In the genomic region with DNA sequence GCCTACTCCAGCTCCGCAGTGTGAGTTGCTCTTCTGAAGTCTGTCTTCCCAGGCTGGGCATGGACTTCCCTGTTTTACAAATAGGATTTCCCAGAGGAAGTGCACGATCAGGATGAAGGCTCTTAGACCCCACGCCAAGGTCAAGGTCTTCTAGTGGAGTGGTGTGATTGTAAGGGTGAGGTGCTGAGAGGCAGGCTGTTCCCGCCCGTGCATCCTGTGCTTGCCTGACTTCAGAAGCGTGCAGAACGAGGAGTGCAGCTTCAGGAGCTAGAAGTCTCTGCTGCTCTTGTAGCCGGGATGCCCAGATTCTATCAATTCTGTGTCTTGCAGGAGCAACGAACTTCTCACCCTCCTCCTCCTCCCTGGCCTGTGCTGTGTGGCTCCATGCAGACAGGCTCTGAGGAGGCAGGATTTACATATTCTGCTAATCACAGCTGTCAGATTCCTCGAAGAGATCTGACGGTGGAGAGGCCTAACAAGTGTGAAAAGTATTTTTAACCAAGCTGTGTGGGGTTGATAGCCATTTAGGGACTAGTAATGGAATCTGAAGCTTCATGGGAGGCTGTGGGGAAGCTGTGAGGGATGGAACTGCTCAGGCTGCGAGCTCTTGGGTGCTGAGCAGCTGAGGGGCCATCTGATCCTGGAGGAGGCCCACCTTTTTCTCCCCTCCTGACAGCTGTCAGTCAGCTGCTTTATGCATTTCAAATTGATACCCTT, we compare ENCODE assay signal across 11 mouse cellular contexts.
DNase-seq lines count a peak whose midpoint lies in the region; ATAC-seq and TF ChIP-seq lines count a peak whose summit lies in the region.
"Had no signal": no experiment of that assay in that cellular context is flagged by ENCODE, and none has a peak within 500 bp of the region (broad histone marks: within the 10 kb centered on the region; RNA-seq: fewer than 3 reads in every experiment).

No protein-coding gene starts in this region.

- H3K9me3 ChIP-seq in hindbrain, embryonic 10.5 days: no peaks in the 10 kb centered on the region
- H3K9me3 ChIP-seq in hindbrain, embryonic 12.5 days (replicated peaks): no peaks in the 10 kb centered on the region
- H3K9me3 ChIP-seq: embryonic facial prominence, embryonic 13.5 days had no signal

- no peak overlapping the region for H3ac ChIP-seq in myocyte (ENCODE audit: control insufficient read depth, insufficient read length)

- no peak overlapping the region for H3K9ac ChIP-seq in hindbrain, embryonic 12.5 days
- H3K9ac ChIP-seq: embryonic facial prominence, embryonic 13.5 days; lung, embryonic 14.5 days had no signal

- H3K36me3 ChIP-seq in hindbrain, embryonic 10.5 days: no peaks in the 10 kb centered on the region
- H3K36me3 ChIP-seq in hindbrain, embryonic 12.5 days: no peaks in the 10 kb centered on the region; the same call in 1 of the 2 replicates
- no peaks in the 10 kb centered on the region for H3K36me3 ChIP-seq in myocyte (ENCODE audit: control insufficient read depth, insufficient read depth)
- H3K36me3 ChIP-seq: embryonic facial prominence, embryonic 13.5 days had no signal

- no peaks in the 10 kb centered on the region for H3K79me2 ChIP-seq in myocyte (ENCODE audit: control insufficient read depth, insufficient read depth)

- H3K4me1 ChIP-seq in hindbrain, embryonic 10.5 days (replicated peaks): peaks cover 32% of the 10 kb centered on the region
- peaks cover 10% of the 10 kb centered on the region; the same call in 1 of the 2 replicates for H3K4me1 ChIP-seq in hindbrain, embryonic 12.5 days

- no peak overlapping the region for H3K4me3 ChIP-seq in hindbrain, embryonic 10.5 days
- H3K4me3 ChIP-seq in hindbrain, embryonic 12.5 days: no peak overlapping the region
- H3K4me3 ChIP-seq in myocyte: no peak overlapping the region
- H3K4me3 ChIP-seq: embryonic facial prominence, embryonic 13.5 days had no signal

- intact Hi-C loops in left cerebral cortex, postnatal 14 days (cut with DNase I): loop anchor here (5.0 kb wide), 1 partner anchor 73 kb away; a partner anchor contains a TSS

- no peak for TF ChIP-seq POLR2A in myocyte (IDR thresholded peaks at IDR 0.05; ENCODE audit: insufficient read length, low read depth)

- DNase-seq in hindbrain, embryonic 10.5 days (ENCODE audit: low spot score): no peak
- peak; percentile 27 for DNase-seq in lung, postnatal 36 days
- no peak for DNase-seq in lung, adult 18-20 months
- peak; percentile 33 to 39 for DNase-seq in left cerebral cortex, postnatal 14 days (ENCODE audit: low spot score in 2 of 2)
- DNase-seq in B cell, adult 2 months: no peak
- DNase-seq: cerebellum, adult 11 months; lung, embryonic 14.5 days; thymus, postnatal 14 days had no signal

- no peaks in the 10 kb centered on the region for H3K27me3 ChIP-seq in hindbrain, embryonic 10.5 days (ENCODE audit: insufficient read depth, poor library complexity, severe bottlenecking)
- no peaks in the 10 kb centered on the region for H3K27me3 ChIP-seq in hindbrain, embryonic 12.5 days
- H3K27me3 ChIP-seq in myocyte (ENCODE audit: control insufficient read depth, insufficient read depth, insufficient read length): no peaks in the 10 kb centered on the region
- H3K27me3 ChIP-seq: embryonic facial prominence, embryonic 13.5 days had no signal

- no peak for ATAC-seq in hindbrain, embryonic 12.5 days (ENCODE audit: low FRiP score)

- 45% methylated on average over 12 of the region's 12 CpGs for WGBS in hindbrain, embryonic 10.5 days
- WGBS in hindbrain, embryonic 12.5 days: 46% methylated on average over 12 of the region's 12 CpGs

- H3K27ac ChIP-seq in hindbrain, embryonic 10.5 days: 0 out of 2 replicates have a peak overlapping the region, but pooled peaks have one; percentile 8
- no peak overlapping the region for H3K27ac ChIP-seq in hindbrain, embryonic 12.5 days
- H3K27ac ChIP-seq: embryonic facial prominence, embryonic 13.5 days had no signal

- H3K4me2 ChIP-seq in hindbrain, embryonic 12.5 days (replicated peaks): no peak overlapping the region
- no peak overlapping the region for H3K4me2 ChIP-seq in myocyte (ENCODE audit: low read depth)
- H3K4me2 ChIP-seq: embryonic facial prominence, embryonic 13.5 days; lung, embryonic 14.5 days had no signal

TF ChIP-seq in myocyte, 11 proteins besides CTCF, POLR2A, EP300 and RAD21:
- peak; percentile 65 for TF ChIP-seq SRF (IDR thresholded peaks at IDR 0.05; ENCODE audit: control insufficient read depth, insufficient read length, low read depth)
- TF ChIP-seq TCF12 (IDR thresholded peaks at IDR 0.05; ENCODE audit: insufficient read depth, poor library complexity, severe bottlenecking): peak; percentile 69
- no peak for TF ChIP-seq POLR2AphosphoS2 (IDR thresholded peaks at IDR 0.05; ENCODE audit: insufficient read length, low read depth)
- TF ChIP-seq TCF3 (IDR thresholded peaks at IDR 0.05; ENCODE audit: insufficient read length, low read depth): peak; percentile 47
- TF ChIP-seq CEBPB (IDR thresholded peaks at IDR 0.05; ENCODE audit: insufficient read depth, poor library complexity, severe bottlenecking): no peak
- TF ChIP-seq MYOG (IDR thresholded peaks at IDR 0.05; ENCODE audit: control insufficient read depth in 1 of 3, insufficient read depth in 1 of 3, insufficient read length in 2 of 3, low read depth in 2 of 3): peak in 1 of 3 experiments; percentile 90
- peak in 2 of 3 experiments; percentile 60 to 81 for TF ChIP-seq MYOD1 (IDR thresholded peaks at IDR 0.05; ENCODE audit: control insufficient read depth in 1 of 3, insufficient read length in 2 of 3, low read depth in 2 of 3)

Comparison
In these comparisons a context has a peak if more than half of its experiments do, and no peak if none do; other contexts are left out.
1. DNase-seq: peak in lung, postnatal 36 days (single experiment) and left cerebral cortex, postnatal 14 days (2 of 2); none in hindbrain, embryonic 10.5 days (single experiment), lung, adult 18-20 months (0 of 2) and B cell, adult 2 months (0 of 2).